Mouse (Mus musculus): Measurements from ENCODE around the gene Cdc42bpb. TPM values are rescaled to one million over a fixed set of nuclear protein-coding genes. Genes with fewer than 3 reads are reported as not detected.

Gene Cdc42bpb
- polyA plus RNA-seq, 1 experiment: 56.8 TPM

GRCm38 (mm10) chr12:111271966-111272365 is 105.6 kb downstream of the Cdc42bpb start:
- TF ChIP-seq POLR2A (IDR thresholded peaks at IDR 0.05; ENCODE audit: control insufficient read depth, low read depth, low read length): no peak
- no peak for TF ChIP-seq CTCF (IDR thresholded peaks at IDR 0.05; ENCODE audit: control insufficient read depth, insufficient read depth, insufficient replicate concordance, low read depth, low read length)
- Histone ChIP-seq H3K4me3 (ENCODE audit: control insufficient read depth, low read depth, low read length) (peak overlapping the region; percentile 63), H3K27me3 (ENCODE audit: control insufficient read depth, insufficient read depth, low read length) (no peaks in the 10 kb centered on the region), H3K4me1 (ENCODE audit: control insufficient read depth, insufficient read depth, low read length) (peaks cover 27% of the 10 kb centered on the region), H3K27ac (ENCODE audit: control insufficient read depth, insufficient read depth, low read depth, low read length) (no peak overlapping the region), H3K36me3 (ENCODE audit: control insufficient read depth, insufficient read depth, low read length) (no peaks in the 10 kb centered on the region)

- Histone ChIP-seq H3K4me1 (ENCODE audit: control insufficient read depth, insufficient read depth, low read length) (peaks cover 27% of the 10 kb centered on the region), H3K27me3 (ENCODE audit: control insufficient read depth, insufficient read depth, low read length) (no peaks in the 10 kb centered on the region), H3K36me3 (ENCODE audit: control insufficient read depth, insufficient read depth, low read length) (no peaks in the 10 kb centered on the region), H3K27ac (ENCODE audit: control insufficient read depth, insufficient read depth, low read depth, low read length) (no peak overlapping the region), H3K4me3 (ENCODE audit: control insufficient read depth, low read depth, low read length) (peak overlapping the region; percentile 63)
- TF ChIP-seq POLR2A (IDR thresholded peaks at IDR 0.05; ENCODE audit: control insufficient read depth, low read depth, low read length): no peak
- TF ChIP-seq CTCF (IDR thresholded peaks at IDR 0.05; ENCODE audit: control insufficient read depth, insufficient read depth, insufficient replicate concordance, low read depth, low read length): no peak
Observed at GRCm38 (mm10) chr12:111271406-111271805, 106.1 kb downstream of the Cdc42bpb start.

- Histone ChIP-seq H3K27ac (ENCODE audit: control insufficient read depth, insufficient read depth, low read depth, low read length) (no peak within 1 kb of the TSS), H3K27me3 (ENCODE audit: control insufficient read depth, insufficient read depth, low read length) (no peaks in the 10 kb centered on the region), H3K4me3 (ENCODE audit: control insufficient read depth, low read depth, low read length) (peak within 1 kb of the TSS; percentile 63), H3K36me3 (ENCODE audit: control insufficient read depth, insufficient read depth, low read length) (no peaks in the 10 kb centered on the region), H3K4me1 (ENCODE audit: control insufficient read depth, insufficient read depth, low read length) (peaks cover 26% of the 10 kb centered on the region)
- no peak for TF ChIP-seq POLR2A (IDR thresholded peaks at IDR 0.05; ENCODE audit: control insufficient read depth, low read depth, low read length)
- TF ChIP-seq CTCF (IDR thresholded peaks at IDR 0.05; ENCODE audit: control insufficient read depth, insufficient read depth, insufficient replicate concordance, low read depth, low read length): no peak
Observed at GRCm38 (mm10) chr12:111270629-111271277, 106.8 kb downstream of the Cdc42bpb start, which contains the start of gene Amn. Gene Amn, plus strand, starts transcription at chr12:111271095.

- H3K4me1 ChIP-seq (ENCODE audit: control insufficient read depth, insufficient read depth, low read length): peaks cover 6% of the 10 kb centered on the region
- H3K36me3 ChIP-seq (ENCODE audit: control insufficient read depth, insufficient read depth, low read length): no peaks in the 10 kb centered on the region
- H3K4me3 ChIP-seq (ENCODE audit: control insufficient read depth, low read depth, low read length): no peak overlapping the region
- no peak for TF ChIP-seq POLR2A (IDR thresholded peaks at IDR 0.05; ENCODE audit: control insufficient read depth, low read depth, low read length)
- H3K27ac ChIP-seq (ENCODE audit: control insufficient read depth, insufficient read depth, low read depth, low read length): no peak overlapping the region
- H3K27me3 ChIP-seq (ENCODE audit: control insufficient read depth, insufficient read depth, low read length): no peaks in the 10 kb centered on the region
Observed at GRCm38 (mm10) chr12:111267673-111268325, 109.7 kb downstream of the Cdc42bpb start.

- H3K27me3 ChIP-seq (ENCODE audit: control insufficient read depth, insufficient read depth, low read length): no peaks in the 10 kb centered on the region
- H3K27ac ChIP-seq (ENCODE audit: control insufficient read depth, insufficient read depth, low read depth, low read length): no peak overlapping the region
- H3K36me3 ChIP-seq (ENCODE audit: control insufficient read depth, insufficient read depth, low read length): no peaks in the 10 kb centered on the region
- H3K4me1 ChIP-seq (ENCODE audit: control insufficient read depth, insufficient read depth, low read length): peaks cover 4% of the 10 kb centered on the region
- H3K4me3 ChIP-seq (ENCODE audit: control insufficient read depth, low read depth, low read length): no peak overlapping the region
- TF ChIP-seq CTCF (IDR thresholded peaks at IDR 0.05; ENCODE audit: control insufficient read depth, insufficient read depth, insufficient replicate concordance, low read depth, low read length): no peak
- no peak for TF ChIP-seq POLR2A (IDR thresholded peaks at IDR 0.05; ENCODE audit: control insufficient read depth, low read depth, low read length)
Observed at GRCm38 (mm10) chr12:111266592-111266991, 110.9 kb downstream of the Cdc42bpb start.

GRCm38 (mm10) chr12:111265212-111265611 is 112.3 kb downstream of the Cdc42bpb start:
- H3K36me3 ChIP-seq (ENCODE audit: control insufficient read depth, insufficient read depth, low read length): no peaks in the 10 kb centered on the region
- TF ChIP-seq POLR2A (IDR thresholded peaks at IDR 0.05; ENCODE audit: control insufficient read depth, low read depth, low read length) (no peak), CTCF (IDR thresholded peaks at IDR 0.05; ENCODE audit: control insufficient read depth, insufficient read depth, insufficient replicate concordance, low read depth, low read length) (no peak)
- no peak overlapping the region for H3K4me3 ChIP-seq (ENCODE audit: control insufficient read depth, low read depth, low read length)
- H3K27me3 ChIP-seq (ENCODE audit: control insufficient read depth, insufficient read depth, low read length): no peaks in the 10 kb centered on the region
- no peaks in the 10 kb centered on the region for H3K4me1 ChIP-seq (ENCODE audit: control insufficient read depth, insufficient read depth, low read length)
- no peak overlapping the region for H3K27ac ChIP-seq (ENCODE audit: control insufficient read depth, insufficient read depth, low read depth, low read length)

GRCm38 (mm10) chr12:111263650-111264049 is 113.9 kb downstream of the Cdc42bpb start:
- no peaks in the 10 kb centered on the region for H3K36me3 ChIP-seq (ENCODE audit: control insufficient read depth, insufficient read depth, low read length)
- no peak overlapping the region for H3K27ac ChIP-seq (ENCODE audit: control insufficient read depth, insufficient read depth, low read depth, low read length)
- TF ChIP-seq POLR2A (IDR thresholded peaks at IDR 0.05; ENCODE audit: control insufficient read depth, low read depth, low read length): no peak
- TF ChIP-seq CTCF (IDR thresholded peaks at IDR 0.05; ENCODE audit: control insufficient read depth, insufficient read depth, insufficient replicate concordance, low read depth, low read length): no peak
- no peaks in the 10 kb centered on the region for H3K4me1 ChIP-seq (ENCODE audit: control insufficient read depth, insufficient read depth, low read length)
- H3K27me3 ChIP-seq (ENCODE audit: control insufficient read depth, insufficient read depth, low read length): no peaks in the 10 kb centered on the region
- H3K4me3 ChIP-seq (ENCODE audit: control insufficient read depth, low read depth, low read length): no peak overlapping the region
